Mouse (Mus musculus) lung, embryonic 15.5 days (tissue): Measurements from ENCODE around the gene Eml4. TPM values are rescaled to one million over a fixed set of nuclear protein-coding genes. Genes with fewer than 3 reads are reported as not detected.

Experiments used
- ATAC-seq: fragments of 200-750 bp; cut with Nextera tagmentation; 2 replicates; pipeline ENCODE4 v1.8.0; 2017; ENCODE audit warnings: moderate number of reproducible peaks, borderline replicate concordance; ENCODE audit not compliant: low FRiP score, low TSS enrichment; ENCODE audit errors: extremely low read depth
- H3K27ac ChIP-seq: fragments of 300-500 bp; sonication (generic); 2 replicates; pipeline ENCODE4 v1.5.1; 2015; ENCODE audit warnings: moderate library complexity, mild to moderate bottlenecking, inconsistent platforms
- H3K27me3 ChIP-seq: fragments of 300-500 bp; sonication (generic); 2 replicates; pipeline ENCODE4 v1.6.1; 2015; ENCODE audit warnings: inconsistent platforms
- H3K36me3 ChIP-seq: fragments of 300-500 bp; sonication (generic); 2 replicates; pipeline ENCODE4 v1.6.1; 2015; ENCODE audit warnings: inconsistent platforms
- H3K4me1 ChIP-seq: fragments of 300-500 bp; sonication (generic); 2 replicates; pipeline ENCODE4 v1.6.1; 2015; ENCODE audit warnings: inconsistent platforms
- H3K4me2 ChIP-seq: fragments of 300-500 bp; sonication (generic); 2 replicates; pipeline ENCODE4 v1.6.1; 2015; ENCODE audit warnings: inconsistent platforms, mild to moderate bottlenecking, moderate library complexity
- H3K4me3 ChIP-seq: fragments of 300-500 bp; sonication (generic); 2 replicates; pipeline ENCODE4 v1.5.1; 2015; ENCODE audit warnings: mild to moderate bottlenecking, inconsistent platforms
- H3K9ac ChIP-seq: fragments of 300-500 bp; sonication (generic); 2 replicates; pipeline ENCODE4 v1.6.1; 2015; ENCODE audit warnings: inconsistent platforms
- H3K9me3 ChIP-seq: fragments of 300-500 bp; sonication (generic); 2 replicates; pipeline ENCODE4 v1.6.1; 2016; ENCODE audit warnings: inconsistent platforms
- WGBS: fragments of 180-500 bp; shearing (Covaris S2); methylation state at CpG from one replicate; pipeline ENCODE4 v1.1.7; 2015; 5-methylcytosine and 5-hydroxymethylcytosine counted together
- polyA plus RNA-seq: library from polyadenylated mRNA; unstranded; fragments of >200 nt; fragmentation: Nextera tagmentation; extraction: Ambion mirVana; gene quantifications from 2 replicates; pipeline ENCODE4 v1.2.1, GENCODE M21; 2015

The Eml4 gene
- polyA plus RNA-seq, 1 experiment from 2014 or later, result 33.8 TPM

DNA sequence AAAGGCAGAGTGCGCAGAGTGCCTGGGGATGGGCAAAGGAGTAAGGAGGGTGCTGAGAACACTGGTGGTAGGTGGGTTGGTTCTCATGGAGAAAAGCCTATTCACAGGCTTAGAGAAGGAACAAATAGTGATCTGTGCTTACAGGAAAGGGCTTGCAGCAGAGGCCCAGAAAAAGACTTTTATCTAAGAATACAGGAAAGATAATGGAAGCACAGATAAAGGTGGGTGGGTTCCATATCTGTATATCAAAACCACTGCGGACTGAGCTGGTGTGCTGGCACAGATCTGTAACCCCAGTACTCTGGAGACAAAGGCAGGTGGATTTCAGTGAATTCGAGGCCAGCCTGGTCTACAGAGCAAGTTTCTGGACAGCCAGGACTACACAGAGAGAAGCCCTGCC, 43.3 kb downstream of the Eml4 start:
- ATAC-seq, result no peak
- H3K4me1 ChIP-seq, result peaks cover 16% of the 10 kb centered on the region
- no peak overlapping the region for H3K4me2 ChIP-seq
- 85% methylated on average over 3 of the region's 3 CpGs for WGBS
- no peaks in the 10 kb centered on the region for H3K27me3 ChIP-seq
- H3K4me3 ChIP-seq, result no peak overlapping the region
- no peak overlapping the region for H3K9ac ChIP-seq
- H3K27ac ChIP-seq, result no peak overlapping the region
- H3K9me3 ChIP-seq, result no peaks in the 10 kb centered on the region
- no peaks in the 10 kb centered on the region for H3K36me3 ChIP-seq

GRCm38 (mm10) chr17:83397571-83398100, 46.9 kb downstream of the Eml4 start:
- Histone ChIP-seq H3K9ac (no peak overlapping the region), H3K9me3 (no peaks in the 10 kb centered on the region), H3K4me2 (peak overlapping the region; percentile 26), H3K4me3 (no peak overlapping the region), H3K27me3 (no peaks in the 10 kb centered on the region), H3K36me3 (no peaks in the 10 kb centered on the region), H3K27ac (peak overlapping the region; percentile 87), H3K4me1 (peaks cover 16% of the 10 kb centered on the region)
- WGBS, result 25% methylated on average over 6 of the region's 6 CpGs
- peak; percentile 59; the same call in 1 of the 2 replicates for ATAC-seq

DNA sequence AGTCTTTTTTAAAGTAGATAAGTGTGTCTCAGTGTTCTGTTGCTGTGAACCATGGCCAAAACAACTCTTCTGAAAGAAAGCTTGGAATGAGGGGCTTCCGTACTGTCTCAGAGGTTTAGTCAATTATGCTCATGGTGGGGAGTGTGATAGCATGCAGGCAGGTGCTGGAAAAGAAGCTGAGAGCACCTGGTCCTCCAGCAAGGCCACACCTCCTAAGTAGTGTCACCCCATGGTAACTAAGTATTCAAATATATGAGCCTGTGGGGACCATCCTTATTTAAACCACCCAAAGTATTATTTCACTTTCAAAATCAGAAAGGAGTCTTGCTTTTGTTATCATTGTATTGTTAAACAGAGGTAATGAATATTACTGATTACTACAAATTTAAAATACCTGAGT, 48.0 kb downstream of the Eml4 start:
- no peaks in the 10 kb centered on the region for H3K9me3 ChIP-seq
- peaks cover 16% of the 10 kb centered on the region for H3K4me1 ChIP-seq
- no peak overlapping the region for H3K4me2 ChIP-seq
- ATAC-seq, result no peak
- no peaks in the 10 kb centered on the region for H3K27me3 ChIP-seq
- peaks cover 7% of the 10 kb centered on the region for H3K36me3 ChIP-seq
- H3K9ac ChIP-seq, result no peak overlapping the region
- H3K4me3 ChIP-seq, result no peak overlapping the region
- WGBS, result 88% methylated on average over 1 of the region's 1 CpGs
- H3K27ac ChIP-seq, result no peak overlapping the region

DNA sequence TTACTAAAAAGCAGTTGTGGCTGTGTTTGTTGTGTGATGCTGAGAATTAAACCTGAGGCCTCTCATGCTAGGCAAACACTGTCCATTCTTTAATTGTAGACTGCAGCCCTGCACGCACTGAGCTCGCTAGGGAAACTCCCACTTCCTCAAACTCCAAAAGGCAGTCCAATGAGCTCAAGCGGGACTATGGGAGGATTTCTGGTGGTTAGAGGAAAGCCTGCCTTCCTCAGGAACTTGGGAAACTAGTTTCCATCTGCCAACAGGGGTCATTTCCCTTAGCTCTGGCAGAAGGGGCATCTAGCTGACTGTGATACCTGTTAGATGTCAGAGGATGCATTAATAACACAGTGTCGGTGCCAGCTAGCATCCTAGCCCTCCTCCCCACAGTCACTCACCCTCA, 79.9 kb downstream of the Eml4 start:
- no peak overlapping the region for H3K9ac ChIP-seq
- H3K36me3 ChIP-seq, result peaks cover 14% of the 10 kb centered on the region
- no peak overlapping the region for H3K4me3 ChIP-seq
- WGBS, result 71% methylated on average over 4 of the region's 4 CpGs
- H3K4me1 ChIP-seq, result no peaks in the 10 kb centered on the region
- no peaks in the 10 kb centered on the region for H3K9me3 ChIP-seq
- H3K27ac ChIP-seq, result no peak overlapping the region
- ATAC-seq, result no peak
- H3K4me2 ChIP-seq, result no peak overlapping the region
- H3K27me3 ChIP-seq, result no peaks in the 10 kb centered on the region

GRCm38 (mm10) chr17:83443406-83443805, 92.7 kb downstream of the Eml4 start:
- no peak overlapping the region for H3K9ac ChIP-seq
- H3K36me3 ChIP-seq, result peaks cover 26% of the 10 kb centered on the region
- 85% methylated on average over 4 of the region's 4 CpGs for WGBS
- H3K4me3 ChIP-seq, result no peak overlapping the region
- H3K4me1 ChIP-seq, result no peaks in the 10 kb centered on the region
- no peak overlapping the region for H3K27ac ChIP-seq
- no peaks in the 10 kb centered on the region for H3K27me3 ChIP-seq
- H3K9me3 ChIP-seq, result no peaks in the 10 kb centered on the region
- no peak for ATAC-seq
- no peak overlapping the region for H3K4me2 ChIP-seq

DNA sequence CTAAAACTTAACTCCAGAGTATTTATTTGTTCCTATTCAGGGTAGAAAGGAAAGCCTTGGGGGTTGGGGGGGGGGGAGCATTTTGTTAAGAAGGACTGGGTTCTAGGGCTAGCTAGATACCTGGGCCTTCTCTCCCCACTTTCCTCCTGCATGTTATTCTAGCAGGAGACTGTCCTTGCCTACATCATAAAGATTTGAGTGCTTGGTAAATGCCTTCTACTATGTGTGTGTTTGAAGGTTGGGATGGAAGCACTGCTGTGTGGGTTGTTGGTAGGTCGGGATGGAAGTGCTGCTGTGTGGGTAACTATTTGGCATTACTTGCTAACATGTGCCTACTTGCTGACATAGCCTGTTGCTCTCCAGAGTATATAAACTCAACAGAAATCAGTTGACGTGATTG, 98.9 kb downstream of the Eml4 start:
- Histone ChIP-seq H3K9ac (no peak overlapping the region), H3K4me2 (no peak overlapping the region), H3K9me3 (no peaks in the 10 kb centered on the region), H3K27me3 (no peaks in the 10 kb centered on the region), H3K4me3 (no peak overlapping the region), H3K27ac (no peak overlapping the region), H3K36me3 (peaks cover 51% of the 10 kb centered on the region), H3K4me1 (no peaks in the 10 kb centered on the region)
- WGBS, result 86% methylated on average over 2 of the region's 2 CpGs
- no peak for ATAC-seq

GRCm38 (mm10) chr17:83451367-83451766, 100.6 kb downstream of the Eml4 start:
- peaks cover 61% of the 10 kb centered on the region for H3K36me3 ChIP-seq
- H3K27ac ChIP-seq, result no peak overlapping the region
- WGBS, result 86% methylated on average over 8 of the region's 8 CpGs
- H3K9me3 ChIP-seq, result no peaks in the 10 kb centered on the region
- no peak overlapping the region for H3K4me2 ChIP-seq
- ATAC-seq, result no peak
- no peaks in the 10 kb centered on the region for H3K4me1 ChIP-seq
- no peak overlapping the region for H3K4me3 ChIP-seq
- H3K9ac ChIP-seq, result no peak overlapping the region
- H3K27me3 ChIP-seq, result no peaks in the 10 kb centered on the region

DNA sequence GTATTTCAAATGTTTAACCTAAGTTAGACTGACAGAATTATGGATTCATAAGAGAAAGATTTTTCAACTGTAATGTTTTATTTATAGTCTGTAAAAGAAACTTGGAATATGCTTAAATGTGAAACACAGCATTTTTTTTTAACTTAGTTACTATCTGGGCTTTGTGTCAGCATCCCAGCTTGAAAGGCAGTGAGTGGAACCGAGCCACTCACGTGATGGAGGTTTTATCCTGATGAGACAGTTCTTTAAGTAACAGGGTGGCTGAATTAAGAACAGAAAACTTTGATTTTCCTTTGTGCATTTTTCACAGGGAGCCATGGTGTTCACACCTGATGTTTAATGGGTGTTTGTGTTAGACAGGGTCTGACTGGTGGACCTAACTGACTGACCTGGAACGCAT, 101.1 kb downstream of the Eml4 start:
- H3K9me3 ChIP-seq, result no peaks in the 10 kb centered on the region
- H3K4me1 ChIP-seq, result no peaks in the 10 kb centered on the region
- peaks cover 66% of the 10 kb centered on the region for H3K36me3 ChIP-seq
- WGBS, result 97% methylated on average over 3 of the region's 3 CpGs
- no peak overlapping the region for H3K4me2 ChIP-seq
- H3K27me3 ChIP-seq, result no peaks in the 10 kb centered on the region
- no peak overlapping the region for H3K4me3 ChIP-seq
- no peak overlapping the region for H3K9ac ChIP-seq
- no peak for ATAC-seq
- H3K27ac ChIP-seq, result no peak overlapping the region

GRCm38 (mm10) chr17:83452451-83452850, 101.7 kb downstream of the Eml4 start:
- H3K9ac ChIP-seq, result no peak overlapping the region
- H3K4me3 ChIP-seq, result no peak overlapping the region
- ATAC-seq, result no peak
- 83% methylated on average over 8 of the region's 8 CpGs for WGBS
- peaks cover 72% of the 10 kb centered on the region for H3K36me3 ChIP-seq
- H3K4me1 ChIP-seq, result no peaks in the 10 kb centered on the region
- no peaks in the 10 kb centered on the region for H3K9me3 ChIP-seq
- no peak overlapping the region for H3K4me2 ChIP-seq
- H3K27ac ChIP-seq, result no peak overlapping the region
- H3K27me3 ChIP-seq, result no peaks in the 10 kb centered on the region

DNA sequence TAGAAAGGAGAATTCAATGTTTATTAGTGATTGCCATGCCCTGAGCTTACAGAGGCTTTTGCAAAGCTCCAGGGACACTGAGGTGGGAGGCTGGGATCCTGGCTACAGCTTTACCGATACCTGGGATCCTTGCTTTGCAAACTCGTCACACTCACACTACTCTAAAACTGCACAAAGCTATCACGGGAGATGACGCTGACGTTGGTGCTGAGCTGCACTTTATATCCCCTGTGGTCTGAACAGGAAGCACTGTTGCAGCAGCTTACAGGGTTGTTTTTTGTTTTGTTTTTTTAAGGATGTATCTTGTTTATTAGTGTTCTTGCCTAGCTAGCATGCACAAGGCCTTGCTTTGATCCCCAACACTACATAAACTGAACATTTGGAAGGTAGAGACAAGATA, 102.9 kb downstream of the Eml4 start:
- WGBS, result 80% methylated on average over 5 of the region's 5 CpGs
- Histone ChIP-seq H3K27me3 (no peaks in the 10 kb centered on the region), H3K9ac (no peak overlapping the region), H3K9me3 (no peaks in the 10 kb centered on the region), H3K36me3 (peaks cover 79% of the 10 kb centered on the region), H3K4me2 (no peak overlapping the region), H3K4me1 (no peaks in the 10 kb centered on the region), H3K27ac (no peak overlapping the region), H3K4me3 (no peak overlapping the region)
- no peak for ATAC-seq

DNA sequence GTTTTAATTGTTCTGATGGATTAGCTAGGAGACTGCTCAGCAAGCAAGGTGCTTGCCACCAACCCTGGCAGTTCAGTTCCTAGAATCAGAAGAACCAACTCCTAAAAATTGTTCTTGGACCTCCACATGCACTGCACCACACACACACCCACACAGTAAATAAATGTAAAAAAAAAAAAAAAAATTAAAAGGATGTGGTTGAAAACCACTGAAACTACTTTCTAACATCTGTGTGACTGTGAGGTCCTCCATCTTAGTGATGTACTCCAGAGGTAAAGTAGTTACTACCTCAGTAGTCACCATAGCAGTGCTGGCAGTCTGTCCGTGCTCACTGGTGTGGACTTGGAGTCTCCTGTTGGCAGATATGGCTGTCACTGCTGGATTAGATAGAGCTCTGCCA, 106.5 kb downstream of the Eml4 start:
- Histone ChIP-seq H3K27me3 (no peaks in the 10 kb centered on the region), H3K36me3 (peaks cover 88% of the 10 kb centered on the region), H3K4me2 (no peak overlapping the region), H3K27ac (no peak overlapping the region), H3K4me3 (no peak overlapping the region), H3K9me3 (no peaks in the 10 kb centered on the region), H3K4me1 (no peaks in the 10 kb centered on the region), H3K9ac (no peak overlapping the region)
- WGBS, result 79% methylated on average over 1 of the region's 1 CpGs
- ATAC-seq, result no peak

DNA sequence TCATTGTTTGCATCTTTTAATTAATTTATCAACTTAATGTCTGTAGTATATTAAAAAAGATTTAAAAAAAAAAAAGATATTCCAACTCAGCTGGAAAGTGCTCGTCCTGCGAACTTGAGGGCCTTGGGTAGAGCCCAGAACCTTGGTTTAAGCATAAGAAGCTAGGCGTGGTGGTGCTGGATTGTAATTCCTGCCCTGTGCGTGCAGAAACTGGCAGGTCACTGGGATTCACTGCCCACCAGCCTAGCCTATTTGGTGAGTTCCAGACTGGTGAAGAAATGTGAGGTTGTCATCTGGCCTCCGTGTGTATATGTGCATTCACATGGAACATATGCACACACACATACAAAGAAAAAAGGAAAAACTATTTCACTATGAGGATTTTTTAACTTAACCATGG, 115.2 kb downstream of the Eml4 start:
- H3K36me3 ChIP-seq, result peaks cover 67% of the 10 kb centered on the region
- no peaks in the 10 kb centered on the region for H3K4me1 ChIP-seq
- H3K4me2 ChIP-seq, result no peak overlapping the region
- no peak for ATAC-seq
- no peaks in the 10 kb centered on the region for H3K27me3 ChIP-seq
- H3K9ac ChIP-seq, result no peak overlapping the region
- no peak overlapping the region for H3K4me3 ChIP-seq
- no peak overlapping the region for H3K27ac ChIP-seq
- H3K9me3 ChIP-seq, result no peaks in the 10 kb centered on the region
- WGBS, result 89% methylated on average over 5 of the region's 5 CpGs

GRCm38 (mm10) chr17:83466697-83467251, 116.0 kb downstream of the Eml4 start:
- no peak overlapping the region for H3K4me3 ChIP-seq
- H3K4me1 ChIP-seq, result no peaks in the 10 kb centered on the region
- no peak overlapping the region for H3K9ac ChIP-seq
- 45% methylated on average over 6 of the region's 6 CpGs for WGBS
- ATAC-seq, result no peak
- H3K36me3 ChIP-seq, result peaks cover 68% of the 10 kb centered on the region
- H3K27ac ChIP-seq, result no peak overlapping the region
- H3K4me2 ChIP-seq, result no peak overlapping the region
- no peaks in the 10 kb centered on the region for H3K9me3 ChIP-seq
- H3K27me3 ChIP-seq, result no peaks in the 10 kb centered on the region
